Mouse (Mus musculus): ENCODE measurements around the gene Oxld1.

Gene Oxld1

DNA sequence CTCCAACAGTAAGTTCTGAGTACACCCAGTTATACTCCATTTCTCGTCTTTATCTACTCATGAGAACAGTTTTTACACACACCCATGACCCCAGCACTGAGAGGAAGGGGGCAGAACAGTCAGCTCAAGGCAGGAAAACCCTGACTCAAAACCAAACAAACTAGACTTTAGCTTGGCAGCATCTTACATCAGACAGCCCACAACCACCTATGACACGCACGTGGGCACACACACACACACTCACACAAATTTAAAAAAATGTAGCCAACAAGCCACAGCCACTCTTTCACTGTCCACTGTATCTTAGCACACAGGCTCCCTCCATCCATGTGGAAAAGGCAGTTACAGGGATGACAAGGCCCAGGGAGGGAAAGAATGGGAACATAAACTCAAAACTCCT lies 31.1 kb downstream of the Oxld1 start:
- CTCF ChIA-PET = no interaction called here

DNA sequence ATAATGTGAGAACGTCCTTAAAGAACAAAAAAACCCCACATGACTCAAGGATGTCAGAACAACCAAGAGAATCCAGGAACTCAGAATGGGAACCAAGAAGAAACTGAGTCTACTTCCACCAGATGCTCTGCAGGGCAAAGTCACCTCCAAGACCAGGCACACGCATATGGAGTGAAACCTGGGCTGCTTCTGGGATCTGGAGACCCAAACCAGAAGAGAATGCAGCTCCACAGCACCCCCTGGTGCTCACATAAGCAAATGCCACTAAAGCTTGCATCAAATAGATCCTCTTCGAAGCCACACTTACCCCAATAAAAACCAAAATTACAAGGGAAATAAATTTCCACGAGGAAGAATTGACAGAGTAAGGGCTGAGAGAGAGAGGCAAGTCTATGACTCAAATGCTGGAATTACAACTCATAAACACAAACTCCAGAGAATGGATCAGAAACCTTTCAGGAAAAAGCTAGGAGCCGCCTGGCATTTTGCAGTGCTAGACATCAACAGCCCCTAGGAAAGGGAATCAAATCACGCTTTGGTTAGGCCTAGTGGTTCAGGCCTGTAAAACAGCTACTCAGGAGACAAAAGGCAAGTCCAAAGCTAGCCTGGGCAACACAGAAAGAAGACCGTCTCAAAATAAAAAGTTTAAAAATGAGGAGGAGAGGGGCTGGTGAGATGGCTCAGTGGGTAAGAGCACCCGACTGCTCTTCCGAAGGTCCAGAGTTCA lies 34.1 kb downstream of the Oxld1 start:
- CTCF ChIA-PET = interaction anchor here (0.6 to 0.8 kb wide), 3 partner anchors 72 to 516 kb away, joined by 3 to 11 read pairs (median 5); no protein-coding TSS in a partner anchor

DNA sequence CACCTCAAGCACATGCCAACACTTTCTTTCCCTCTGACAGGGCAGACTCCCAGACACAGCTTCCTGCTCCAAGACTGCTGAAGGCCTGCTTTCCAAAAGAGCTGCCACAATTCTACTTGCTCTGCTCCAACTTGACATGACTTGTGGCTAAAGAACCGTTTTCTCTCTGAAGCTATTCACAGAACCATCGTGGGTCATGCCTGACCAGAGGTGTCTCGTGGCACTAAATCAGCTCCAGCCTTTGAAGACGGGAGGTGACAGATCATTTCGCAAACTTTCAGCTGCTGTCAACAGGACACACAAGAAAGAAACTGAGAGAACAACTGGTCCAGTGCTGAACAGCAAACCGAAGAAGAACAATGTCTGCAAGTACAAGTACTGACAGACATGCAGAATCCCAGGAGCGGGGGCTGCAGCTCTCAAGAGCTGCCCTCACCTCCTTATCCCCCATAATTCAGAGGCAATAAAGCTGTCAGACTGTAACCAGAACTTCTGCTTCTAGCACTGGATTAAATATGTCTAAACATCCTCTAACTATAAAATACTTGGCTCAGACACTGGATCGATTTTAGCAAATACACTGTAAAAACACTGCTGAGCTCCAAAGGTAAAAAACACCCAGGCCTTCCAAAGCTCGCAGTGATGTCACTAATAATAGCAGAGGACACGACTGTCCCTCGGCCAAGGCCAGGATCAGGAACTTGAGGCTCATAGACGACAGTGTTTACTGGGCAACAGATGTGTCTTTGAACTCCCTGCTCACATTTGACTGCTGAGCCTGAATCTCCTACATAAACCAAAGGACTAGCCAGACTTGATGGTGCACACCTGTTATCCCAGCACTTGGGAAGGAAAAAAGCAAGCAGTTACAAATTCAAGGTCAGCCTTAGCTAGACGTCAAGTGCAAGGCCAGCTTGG lies 35.0 kb downstream of the Oxld1 start:
- CTCF ChIA-PET = interaction anchor here (0.8 kb wide), 1 partner anchor 160 kb away, joined by 3 read pairs; no protein-coding TSS in a partner anchor

DNA sequence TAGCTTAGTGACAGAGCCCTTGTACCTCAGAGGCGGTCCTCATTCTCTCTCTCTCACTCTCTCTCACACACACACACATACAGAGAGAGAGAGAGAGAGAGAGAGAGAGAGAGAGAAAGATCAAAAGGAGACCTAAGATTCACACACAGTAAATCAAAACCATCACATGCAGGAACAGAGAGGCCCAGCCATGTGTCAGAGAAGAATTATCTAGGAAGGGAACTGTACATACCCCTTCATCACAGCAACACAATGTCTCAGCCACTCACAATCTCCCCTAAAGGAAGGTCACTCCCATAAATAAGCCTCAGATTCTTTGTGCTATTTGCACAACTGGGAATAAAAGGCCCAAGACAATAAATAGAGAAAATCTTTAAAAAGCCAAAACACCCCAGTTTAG lies 39.3 kb downstream of the Oxld1 start:
- CTCF ChIA-PET = no interaction called here

DNA sequence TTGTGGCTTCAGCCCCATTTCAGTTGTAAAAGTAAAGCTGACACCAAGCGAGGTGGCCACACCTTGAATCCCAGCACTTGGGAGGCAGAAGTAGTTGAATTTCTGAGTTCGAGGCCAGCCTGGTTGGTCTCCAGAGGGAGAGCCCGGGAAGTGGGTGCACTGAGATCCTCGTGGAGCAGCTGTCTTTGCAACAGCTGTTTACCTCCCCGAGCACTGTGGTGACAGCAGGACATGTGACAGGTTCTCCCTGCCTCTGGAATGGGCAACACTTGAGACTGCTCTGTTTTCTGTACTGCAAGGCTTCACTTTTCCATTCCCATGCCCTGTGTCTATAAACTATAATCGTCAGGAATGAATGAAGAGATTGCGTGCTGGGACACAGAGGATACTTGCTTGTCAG lies 40.0 kb downstream of the Oxld1 start:
- CTCF ChIA-PET = no interaction called here

DNA sequence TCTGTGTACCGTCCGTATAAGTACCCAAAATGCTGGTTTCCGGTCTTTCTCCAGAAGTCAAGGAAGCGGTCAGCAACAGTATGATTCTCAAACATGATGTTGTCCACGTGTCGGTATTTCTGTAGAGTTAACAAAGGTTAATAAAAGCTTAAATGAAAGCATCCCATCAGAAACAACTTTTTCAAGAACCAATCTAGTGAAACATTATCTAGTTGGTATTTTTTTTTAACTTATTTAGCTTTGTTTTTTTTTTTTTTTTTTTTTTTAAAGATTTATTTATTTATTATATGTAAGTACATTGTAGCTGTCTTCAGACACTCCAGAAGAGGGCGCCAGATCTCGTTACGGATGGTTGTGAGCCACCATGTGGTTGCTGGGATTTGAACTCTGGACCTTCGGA lies 44.2 kb downstream of the Oxld1 start:
- CTCF ChIA-PET = interaction anchor here (0.5 kb wide), 1 partner anchor 1946 kb away, joined by 3 read pairs; no protein-coding TSS in a partner anchor
